Mouse (Mus musculus) spleen, adult 2 months (tissue): ENCODE data around the gene Anln.

ENCODE experiments used
- CTCF ChIP-seq: fragments of 200-500 bp; IDR thresholded peaks from 2 replicates; pipeline ENCODE4 v1.5.1; 2011; ENCODE audit warnings: mild to moderate bottlenecking, inconsistent platforms; ENCODE audit not compliant: insufficient read depth, insufficient read length, insufficient replicate concordance; ENCODE audit errors: extremely low read depth
- POLR2A ChIP-seq: fragments of 200-500 bp; IDR thresholded peaks from 2 replicates; pipeline ENCODE4 v1.6.1; 2011; ENCODE audit warnings: low read depth, low read length, inconsistent platforms

GRCm38 (mm10) chr9:22428666-22429410 is 39.9 kb upstream of the Anln start:
- TF ChIP-seq CTCF (no peak), POLR2A (no peak)
